Mouse (Mus musculus): ENCODE measurements around the gene Aatf.

The Aatf gene

GRCm38 (mm10) chr11:84513171-84514116 is at the start of gene Aatf:
Gene Aatf, minus strand, starts transcription at chr11:84513522.
- DNase-seq, result peak; percentile 95 to 98

DNA sequence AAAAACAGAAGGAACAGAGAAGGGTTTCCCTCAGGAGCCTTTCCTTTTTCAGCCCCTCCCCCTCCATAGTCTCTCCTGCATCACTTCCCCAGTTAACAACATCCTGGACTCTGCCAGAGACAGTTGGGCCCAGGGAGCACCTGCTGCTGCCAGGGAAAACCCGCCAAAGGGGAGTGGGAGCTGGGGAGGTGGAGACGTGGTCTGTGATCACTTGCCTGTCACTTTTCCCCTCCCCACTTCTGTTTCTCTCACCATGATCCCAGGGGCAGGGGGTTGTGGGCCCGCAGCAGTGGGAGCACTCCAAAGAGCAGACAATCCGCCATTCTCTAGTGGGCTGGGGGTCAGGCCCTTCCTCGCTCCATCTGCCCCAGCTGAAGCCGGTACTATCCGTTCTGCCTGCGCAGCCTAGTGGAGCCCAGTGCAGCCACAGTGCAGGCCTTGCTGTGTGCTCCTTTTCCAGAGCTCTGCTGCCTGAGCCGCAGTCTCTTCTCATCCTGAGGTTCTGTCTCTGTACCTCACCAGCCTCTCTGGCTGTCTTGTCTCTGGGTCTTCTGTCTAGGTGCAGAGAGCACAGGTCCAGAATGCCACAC is 49.5 kb upstream of the Aatf start:
- no peak for DNase-seq

DNA sequence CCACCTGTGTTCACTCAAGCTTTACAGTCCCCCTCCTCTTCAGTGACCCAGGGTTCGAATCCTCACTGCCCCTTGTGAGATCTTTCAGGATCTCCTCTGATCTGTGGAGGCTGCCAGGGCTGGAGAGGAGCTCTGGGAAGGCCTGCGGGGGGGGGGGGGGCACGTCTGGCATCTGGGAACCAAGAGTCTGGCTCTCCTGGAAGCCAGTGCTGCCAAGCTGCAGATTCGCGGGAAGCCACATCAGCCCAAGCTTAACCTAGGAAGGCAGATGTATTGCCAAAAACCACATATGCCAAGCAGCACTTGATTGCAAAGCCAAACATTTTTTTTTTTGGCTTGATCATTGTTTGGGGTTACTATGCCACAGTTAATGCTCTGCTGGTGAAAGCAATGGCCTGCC is 48.2 kb upstream of the Aatf start:
- DNase-seq, result no peak

DNA sequence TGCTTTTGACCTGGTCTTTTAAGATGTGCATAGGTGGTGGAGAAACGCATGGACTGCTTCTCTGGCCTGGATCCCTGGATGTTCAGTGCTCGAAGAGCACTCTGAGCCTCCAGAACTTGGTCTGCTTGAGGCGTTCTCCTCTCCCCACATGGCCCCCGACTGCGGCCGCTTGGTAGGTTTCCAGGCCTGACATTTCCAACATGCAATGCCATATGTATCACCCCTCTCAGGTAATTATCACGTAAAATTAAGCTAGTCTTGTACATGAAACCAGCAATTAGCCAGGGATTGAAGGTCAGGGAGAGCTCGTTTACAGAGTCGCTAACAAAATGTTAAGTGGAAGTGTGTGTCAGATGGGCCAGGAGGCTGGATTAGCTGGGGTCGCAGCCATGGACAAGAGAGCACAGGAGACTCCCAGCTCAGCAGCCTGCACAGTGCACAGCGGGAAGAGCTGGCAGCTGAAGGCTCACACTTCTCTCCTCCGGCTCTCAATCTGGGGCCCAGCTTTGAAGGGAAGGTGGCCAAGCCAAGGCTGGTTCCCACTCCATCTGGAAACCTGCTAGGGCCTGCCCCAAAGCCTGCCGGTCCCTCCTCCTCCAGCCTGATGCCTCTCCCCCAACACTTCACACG is 40.6 kb upstream of the Aatf start:
- peak; percentile 69 to 75 for DNase-seq

DNA sequence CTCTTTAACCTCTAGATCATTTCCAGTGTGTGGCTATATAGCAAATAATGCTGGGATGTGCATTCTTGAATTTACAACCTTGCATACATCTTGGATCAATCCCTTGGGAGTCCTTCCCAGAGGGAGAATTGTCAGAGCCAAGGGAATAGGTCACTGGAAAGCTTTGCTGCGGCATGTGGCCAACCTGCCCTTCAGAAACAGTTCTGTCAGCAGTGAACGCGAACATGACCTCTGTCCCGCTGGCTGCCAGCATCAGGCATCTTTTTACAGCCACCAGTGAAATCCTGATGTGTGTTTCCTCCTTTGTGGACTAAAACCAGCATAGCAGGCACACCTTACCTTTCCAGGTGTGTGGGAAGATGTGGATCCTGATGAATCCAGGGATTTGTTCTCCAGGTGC is 38.0 kb upstream of the Aatf start:
- no peak for DNase-seq

DNA sequence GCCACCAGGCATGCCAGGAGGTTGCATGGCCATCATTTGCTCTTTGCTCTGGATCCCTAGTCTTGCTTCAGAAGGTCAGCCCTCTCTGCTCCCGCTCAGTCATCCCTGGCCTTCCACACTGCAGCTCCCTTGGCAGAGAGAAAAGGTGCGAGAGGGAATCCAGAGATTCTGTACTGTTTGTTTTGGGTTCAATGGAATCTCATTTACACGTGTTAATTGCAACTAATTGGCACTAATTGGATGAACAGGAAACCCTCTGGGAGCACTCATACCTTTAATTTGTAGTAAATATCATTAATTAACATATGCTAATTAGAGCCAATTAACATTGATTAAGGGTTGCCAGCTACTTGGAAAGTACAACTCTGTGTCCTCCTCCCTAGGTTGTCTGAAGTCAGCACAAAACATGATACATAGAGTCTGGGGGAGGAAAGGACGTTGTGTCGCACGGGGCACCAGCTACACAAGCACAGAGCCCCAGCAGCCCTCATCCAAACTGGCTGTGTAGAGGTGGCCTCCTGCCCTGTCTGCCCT is 36.0 kb upstream of the Aatf start:
- no peak for DNase-seq

GRCm38 (mm10) chr11:84548293-84548692 is 35.0 kb upstream of the Aatf start:
- DNase-seq, result no peak

- no peak for DNase-seq
Observed at GRCm38 (mm10) chr11:84539981-84540380, 26.7 kb upstream of the Aatf start.

DNA sequence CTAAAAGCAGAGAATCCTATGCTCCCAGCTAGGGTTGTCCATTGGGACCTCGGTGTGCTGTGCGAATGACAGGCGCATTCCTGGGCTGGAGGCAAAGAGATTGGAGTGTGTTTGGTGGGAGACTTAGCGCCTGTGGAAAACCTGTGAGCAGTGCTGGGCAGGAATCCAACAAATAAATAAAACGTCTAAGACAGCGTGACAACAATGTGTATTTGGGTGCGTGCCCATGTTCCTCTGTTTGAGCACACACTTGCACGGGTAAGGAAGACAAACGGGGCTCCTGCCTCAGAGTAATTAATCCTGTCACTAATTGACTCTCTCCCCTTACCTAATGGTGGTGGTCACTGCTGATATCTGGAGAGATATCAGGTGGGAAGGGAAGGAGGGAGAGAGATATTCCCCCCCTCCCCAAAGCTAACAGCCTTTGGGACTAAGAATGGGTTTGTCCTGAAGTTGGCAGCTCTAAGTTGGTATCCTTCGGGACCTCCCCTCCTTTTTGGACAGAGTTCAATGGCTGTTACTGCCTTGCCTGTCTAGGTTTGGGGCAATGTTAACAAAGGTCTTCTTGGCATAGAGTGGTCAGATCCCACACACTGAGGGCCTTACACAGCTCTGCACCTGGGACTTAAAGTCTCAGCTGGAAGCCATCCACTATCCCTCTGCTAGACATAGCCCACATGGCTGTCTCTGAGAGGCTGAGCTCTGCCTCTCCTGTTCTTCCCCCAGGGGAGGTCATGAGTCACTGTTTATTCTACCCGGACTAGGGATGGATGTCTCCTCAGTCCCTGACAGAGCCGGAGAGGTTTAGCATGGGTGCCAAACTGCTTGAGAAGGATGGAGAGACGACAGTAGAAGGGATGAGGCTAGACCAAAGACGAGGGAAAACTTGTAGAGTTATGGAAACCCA is 16.7 kb upstream of the Aatf start:
- peak; percentile 37 to 48 for DNase-seq

GRCm38 (mm10) chr11:84529143-84529755 is 15.9 kb upstream of the Aatf start:
- peak; percentile 59 to 60 for DNase-seq

DNA sequence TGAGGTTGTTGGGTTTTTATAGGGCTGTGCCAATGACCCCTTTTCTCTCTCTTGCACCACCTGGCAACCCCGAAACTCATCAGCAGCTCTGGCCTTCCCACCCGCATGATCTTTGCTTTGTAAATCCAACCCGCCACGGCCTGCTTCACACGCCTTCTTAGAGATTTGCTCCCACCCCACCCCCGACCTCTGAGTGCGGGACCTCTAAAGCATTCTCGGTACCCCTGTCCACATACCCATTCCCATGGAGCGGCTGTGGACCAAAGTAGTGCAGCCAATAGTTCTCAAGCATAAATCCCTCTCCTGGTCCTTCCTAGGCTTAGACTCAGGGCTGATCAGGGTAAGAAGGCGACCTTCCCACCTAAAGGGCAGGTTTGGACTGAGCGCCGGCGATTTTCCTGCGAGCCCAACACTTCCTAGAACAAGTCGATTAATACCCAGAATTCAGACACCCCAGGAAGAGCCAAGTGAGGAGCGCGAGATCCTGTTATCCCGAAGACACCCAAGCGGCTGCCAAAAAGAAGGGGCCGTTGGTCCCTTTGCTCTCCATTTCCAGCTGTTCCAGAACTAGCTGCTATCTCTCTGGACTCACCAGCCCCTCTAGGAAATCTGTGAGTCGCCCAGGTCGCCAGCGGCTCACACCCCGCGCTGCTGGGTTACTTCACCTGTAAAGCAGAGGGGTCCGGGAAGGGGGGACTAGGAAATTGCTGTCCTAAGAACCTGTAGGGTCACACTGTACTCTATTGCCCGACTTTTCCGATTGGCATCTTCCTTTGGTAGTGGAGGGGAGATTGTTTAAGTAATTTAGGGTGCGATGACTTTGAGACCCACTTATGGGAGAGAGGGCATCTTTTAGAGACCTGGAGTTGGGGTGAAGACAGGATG is 13.9 kb upstream of the Aatf start:
- DNase-seq, result peak; percentile 26 to 49

- no peak for DNase-seq
Observed at GRCm38 (mm10) chr11:84526451-84526850, 13.1 kb upstream of the Aatf start.

DNA sequence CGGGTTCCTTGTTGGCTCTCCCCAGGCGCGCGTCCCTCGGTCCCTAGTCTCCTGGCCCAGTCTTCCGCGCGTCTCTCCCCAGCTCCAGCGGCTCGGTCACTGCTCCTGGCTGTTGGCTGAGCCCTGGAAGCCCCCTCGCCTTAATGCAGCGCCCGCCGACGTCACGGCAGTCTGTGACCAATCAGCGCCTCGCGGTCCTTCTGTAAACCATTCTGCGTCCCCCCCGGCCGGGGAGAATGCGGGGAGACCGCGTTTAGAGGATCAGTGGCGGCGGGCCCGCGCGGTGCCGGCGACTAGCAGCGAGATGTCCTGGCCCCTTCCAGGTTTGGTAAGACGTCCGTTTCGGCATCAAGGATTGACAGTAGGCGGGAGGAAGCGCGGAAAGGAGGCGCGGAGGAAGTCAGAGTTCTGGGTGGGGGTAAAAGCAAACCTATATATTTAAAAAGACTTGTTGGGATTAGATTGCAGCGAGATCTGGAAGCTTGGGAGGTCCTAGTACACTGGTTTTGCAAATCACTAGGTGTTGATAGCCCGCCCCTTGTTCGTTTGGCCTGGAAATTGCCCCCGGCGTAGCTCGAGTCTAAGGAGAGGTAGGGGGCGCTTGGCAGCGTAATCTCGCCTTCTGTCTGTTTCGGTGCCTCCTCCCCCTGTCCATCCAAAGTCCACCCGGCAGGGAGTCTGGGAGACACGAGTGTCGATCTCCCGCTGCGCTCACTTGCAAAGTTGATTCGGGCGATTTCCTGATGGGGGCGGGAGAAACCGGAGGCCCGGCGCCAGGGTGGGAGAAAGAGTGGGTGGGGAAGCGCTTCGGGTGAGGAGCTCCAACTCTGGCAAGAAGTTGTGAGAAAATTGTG is 12.3 kb upstream of the Aatf start, which contains the start of gene Lhx1:
TSS of gene Lhx1 (minus strand) at position 115 of the 854 bp plus-strand sequence.
- peak; percentile 94 to 96 for DNase-seq

DNA sequence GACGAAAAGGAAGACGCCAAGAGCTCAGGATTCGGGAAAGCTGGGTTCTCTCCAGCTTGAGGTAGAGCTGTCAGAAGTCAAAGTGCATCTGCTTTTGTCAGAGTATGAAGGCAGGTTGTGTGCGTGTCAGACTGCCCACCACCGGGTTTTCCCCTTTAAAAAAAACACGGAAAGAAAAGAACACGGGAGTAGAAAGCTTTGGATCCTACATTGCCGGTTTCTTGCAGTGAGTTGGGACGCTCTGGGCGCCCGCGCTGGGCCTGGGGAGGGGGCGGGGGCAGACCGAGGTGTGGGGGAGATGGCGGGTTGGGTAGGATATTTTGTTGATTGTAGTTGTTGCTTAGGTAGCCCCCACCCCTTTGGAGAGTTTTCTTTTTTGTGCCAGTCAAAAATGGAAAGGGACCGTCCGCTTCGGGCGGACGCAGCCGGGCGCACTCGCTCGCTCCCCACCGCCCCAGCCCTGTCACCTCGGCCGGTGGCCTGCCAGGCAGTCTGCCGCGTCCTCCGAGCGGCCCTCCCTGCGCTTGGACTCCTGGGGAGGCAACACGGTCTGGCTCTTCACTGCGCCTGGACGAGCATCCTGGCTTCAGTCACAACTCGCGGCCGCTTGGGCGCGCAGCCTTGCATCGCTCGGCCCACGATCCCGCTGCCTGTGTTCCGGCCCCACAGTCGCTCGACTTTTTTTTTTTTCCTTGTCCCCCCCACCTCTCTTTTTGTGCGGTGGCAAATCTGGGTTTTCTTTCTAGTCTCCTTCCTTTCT is 11.4 kb upstream of the Aatf start:
- peak; percentile 74 to 77 for DNase-seq

- DNase-seq, result peak; percentile 60 to 73
Observed at GRCm38 (mm10) chr11:84523841-84524510, 10.7 kb upstream of the Aatf start.

DNA sequence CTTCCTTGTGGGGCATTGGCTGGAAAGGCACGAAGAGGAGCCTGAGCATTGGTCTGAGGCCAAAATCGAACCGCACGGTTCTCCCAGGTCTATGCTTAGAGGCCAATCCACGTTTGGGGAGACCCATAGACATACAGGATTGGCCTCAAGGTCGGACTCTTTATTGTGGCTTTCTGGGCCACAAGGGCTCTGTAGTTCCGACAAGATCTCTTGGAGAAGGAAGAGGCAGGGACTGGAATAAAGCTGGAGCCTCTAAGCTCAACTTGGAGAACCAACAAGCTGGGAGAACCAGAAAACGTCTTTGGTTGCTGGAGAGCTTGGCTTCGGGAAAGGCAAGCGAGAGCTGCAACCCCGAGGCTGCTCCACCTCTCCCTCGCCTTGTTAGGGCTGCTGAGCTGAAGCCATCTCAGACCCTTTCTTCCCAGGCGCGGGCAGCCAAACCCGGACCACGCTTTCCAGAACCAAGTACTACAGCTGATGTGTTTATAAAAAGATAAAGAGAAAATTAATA is 10.1 kb upstream of the Aatf start:
- DNase-seq, result peak; percentile 66 to 71

GRCm38 (mm10) chr11:84522577-84523320 is 9.4 kb upstream of the Aatf start:
- peak; percentile 91 for DNase-seq
